Mouse (Mus musculus) MEL (cell line): ENCODE data around the gene Zfand6. TPM values are rescaled to one million over a fixed set of nuclear protein-coding genes. Genes with fewer than 3 reads are reported as not detected.

Experiments
- DNase-seq: peaks from one replicate; pipeline ENCODE4 v3.0.0; 2011; ENCODE audit warnings: low read depth, low spot score
- H3K27ac ChIP-seq: 2 replicates; pipeline ENCODE4 v1.5.1; 2012; ENCODE audit warnings: low read depth, mild to moderate bottlenecking, control low read depth, low read length, moderate library complexity; ENCODE audit not compliant: control insufficient read depth
- H3K27me3 ChIP-seq, 2 experiments: fragments of 150-350 bp in 1 of 2; sonication (generic) in 1 of 2; 2 replicates each; pipeline ENCODE4 v1.6.1; 2012; ENCODE audit warnings: low read length in 2 of 2, mild to moderate bottlenecking in 2 of 2, improper control_type of control experiment in 1 of 2, moderate library complexity in 1 of 2; ENCODE audit not compliant: insufficient read depth in 2 of 2, control insufficient read depth in 1 of 2
- H3K36me3 ChIP-seq, 2 experiments: 2 replicates each; pipeline ENCODE4 v1.6.1; 2012 to 2014; ENCODE audit warnings: low read length in 2 of 2, improper control_type of control experiment in 1 of 2, inconsistent platforms in 1 of 2, mild to moderate bottlenecking in 1 of 2; ENCODE audit not compliant: insufficient read depth in 2 of 2, control insufficient read depth in 1 of 2
- H3K4me1 ChIP-seq, 2 experiments: fragments of 150-350 bp in 1 of 2; sonication (generic) in 1 of 2; 2 replicates each; pipeline ENCODE4 v1.6.1; 2012; ENCODE audit warnings: low read length in 2 of 2, improper control_type of control experiment in 1 of 2, mild to moderate bottlenecking in 1 of 2; ENCODE audit not compliant: insufficient read depth in 2 of 2, control insufficient read depth in 1 of 2
- H3K4me3 ChIP-seq, 2 experiments: fragments of 150-350 bp in 1 of 2; sonication (generic) in 1 of 2; 2 replicates each; pipeline ENCODE4 v1.5.1; 2012; ENCODE audit warnings: low read depth in 2 of 2, low read length in 2 of 2, mild to moderate bottlenecking in 2 of 2, moderate library complexity in 2 of 2, control low read depth in 1 of 2, improper control_type of control experiment in 1 of 2; ENCODE audit not compliant: control insufficient read depth in 1 of 2, insufficient read depth in 1 of 2
- H3K79me2 ChIP-seq: 2 replicates; pipeline ENCODE4 v1.6.1; 2012; ENCODE audit warnings: mild to moderate bottlenecking, low read length, moderate library complexity; ENCODE audit not compliant: control insufficient read depth, poor library complexity, insufficient read depth
- H3K9ac ChIP-seq: 2 replicates; pipeline ENCODE4 v1.6.1; 2012; ENCODE audit warnings: low read depth, mild to moderate bottlenecking, control low read depth, low read length, moderate library complexity; ENCODE audit not compliant: control insufficient read depth, poor library complexity, severe bottlenecking
- H3K9me3 ChIP-seq: fragments of 150-350 bp; sonication (generic); replicated peaks from 2 replicates; pipeline ENCODE4 v1.6.1; 2012; ENCODE audit warnings: mild to moderate bottlenecking, low read length, improper control_type of control experiment, moderate library complexity; ENCODE audit not compliant: insufficient read depth
- E2F4 ChIP-seq: IDR thresholded peaks from 2 replicates; pipeline ENCODE4 v1.6.1; 2011; ENCODE audit warnings: low read depth, low read length, improper control_type of control experiment, borderline replicate concordance
- ELF1 ChIP-seq: IDR thresholded peaks from 2 replicates; pipeline ENCODE4 v1.6.1; 2014; ENCODE audit warnings: low read depth, mild to moderate bottlenecking, inconsistent platforms, low read length, improper control_type of control experiment, moderate library complexity
- EP300 ChIP-seq, 2 experiments: IDR thresholded peaks; 2 replicates each; pipeline ENCODE4 v1.6.1; 2011; ENCODE audit warnings: improper control_type of control experiment in 2 of 2, low read length in 2 of 2, low read depth in 1 of 2, mild to moderate bottlenecking in 1 of 2
- ETS1 ChIP-seq: IDR thresholded peaks from 2 replicates; pipeline ENCODE4 v1.6.1; 2012; ENCODE audit warnings: low read depth, mild to moderate bottlenecking, inconsistent platforms, low read length, improper control_type of control experiment, moderate library complexity
- GATA1 ChIP-seq: IDR thresholded peaks from 2 replicates; pipeline ENCODE4 v1.6.1; 2011; ENCODE audit warnings: low read depth, low read length, improper control_type of control experiment
- HCFC1 ChIP-seq: IDR thresholded peaks from 2 replicates; pipeline ENCODE4 v1.6.1; 2012; ENCODE audit warnings: low read depth, mild to moderate bottlenecking, inconsistent platforms, low read length, improper control_type of control experiment, moderate library complexity
- JUND ChIP-seq: IDR thresholded peaks from 2 replicates; pipeline ENCODE4 v1.6.1; 2011; ENCODE audit warnings: low read depth, mild to moderate bottlenecking, improper control_type of control experiment, low read length
- KAT2A ChIP-seq: conservative IDR thresholded peaks from 2 replicates; pipeline ENCODE4 v1.6.1; 2012; ENCODE audit warnings: low read depth, low read length, improper control_type of control experiment, inconsistent platforms
- MAFK ChIP-seq: IDR thresholded peaks from 2 replicates; pipeline ENCODE4 v1.6.1; 2011; ENCODE audit warnings: low read depth, mild to moderate bottlenecking, low read length, improper control_type of control experiment, borderline replicate concordance
- MAX ChIP-seq: IDR thresholded peaks from 2 replicates; pipeline ENCODE4 v1.6.1; 2011; ENCODE audit warnings: low read length, improper control_type of control experiment
- MEF2A ChIP-seq: IDR thresholded peaks from 2 replicates; pipeline ENCODE4 v1.6.1; 2014; ENCODE audit warnings: low read depth, mild to moderate bottlenecking, inconsistent platforms, low read length, improper control_type of control experiment; ENCODE audit not compliant: poor library complexity, insufficient replicate concordance, severe bottlenecking; ENCODE audit errors: extremely low read depth
- MXI1 ChIP-seq: IDR thresholded peaks from 2 replicates; pipeline ENCODE4 v1.6.1; 2011; ENCODE audit warnings: mild to moderate bottlenecking, low read depth, low read length, improper control_type of control experiment
- MYB ChIP-seq: IDR thresholded peaks from 2 replicates; pipeline ENCODE4 v1.6.1; 2011; ENCODE audit warnings: mild to moderate bottlenecking, low read depth, low read length, improper control_type of control experiment
- MYC ChIP-seq: IDR thresholded peaks from 2 replicates; pipeline ENCODE4 v1.6.1; 2011; ENCODE audit warnings: low read depth, mild to moderate bottlenecking, low read length, improper control_type of control experiment, moderate library complexity
- NELFE ChIP-seq: IDR thresholded peaks from 2 replicates; pipeline ENCODE4 v1.6.1; 2011; ENCODE audit warnings: low read depth, low read length, improper control_type of control experiment
- NRF1 ChIP-seq: IDR thresholded peaks from 2 replicates; pipeline ENCODE4 v1.6.1; 2014; ENCODE audit warnings: low read depth, mild to moderate bottlenecking, inconsistent platforms, low read length, improper control_type of control experiment, moderate library complexity; ENCODE audit not compliant: poor library complexity, insufficient read depth, severe bottlenecking
- POLR2A ChIP-seq, 2 experiments: IDR thresholded peaks; 2 replicates each; pipeline ENCODE4 v1.6.1; 2011 to 2012; ENCODE audit warnings: low read length in 2 of 2, mild to moderate bottlenecking in 2 of 2, control low read depth in 1 of 2, improper control_type of control experiment in 1 of 2, low read depth in 1 of 2, moderate library complexity in 1 of 2; ENCODE audit not compliant: control insufficient read depth in 1 of 2, insufficient read depth in 1 of 2, poor library complexity in 1 of 2
- POLR2AphosphoS5 ChIP-seq: IDR thresholded peaks from 2 replicates; pipeline ENCODE4 v1.6.1; 2012; ENCODE audit warnings: low read depth, borderline replicate concordance, mild to moderate bottlenecking, inconsistent platforms, low read length, moderate library complexity, mixed read lengths
- RAD21 ChIP-seq: IDR thresholded peaks from 2 replicates; pipeline ENCODE4 v1.6.1; 2011; ENCODE audit warnings: mild to moderate bottlenecking, low read depth, low read length, improper control_type of control experiment
- RCOR1 ChIP-seq: IDR thresholded peaks from 2 replicates; pipeline ENCODE4 v1.6.1; 2012; ENCODE audit warnings: low read depth, mild to moderate bottlenecking, inconsistent platforms, low read length, improper control_type of control experiment
- SIN3A ChIP-seq: IDR thresholded peaks from 2 replicates; pipeline ENCODE4 v1.6.1; 2012; ENCODE audit warnings: low read length, improper control_type of control experiment, inconsistent platforms
- TBP ChIP-seq: IDR thresholded peaks from 2 replicates; pipeline ENCODE4 v1.8.0; 2011; ENCODE audit warnings: low read depth, low read length, improper control_type of control experiment
- TCF12 ChIP-seq: IDR thresholded peaks from 2 replicates; pipeline ENCODE4 v1.6.1; 2014; ENCODE audit warnings: low read depth, mild to moderate bottlenecking, inconsistent platforms, low read length, improper control_type of control experiment, moderate library complexity
- USF1 ChIP-seq: IDR thresholded peaks from 2 replicates; pipeline ENCODE4 v1.6.1; 2014; ENCODE audit warnings: low read depth, mild to moderate bottlenecking, inconsistent platforms, low read length, improper control_type of control experiment, moderate library complexity
- USF2 ChIP-seq, 2 experiments: IDR thresholded peaks; 2 replicates each; pipeline ENCODE4 v1.6.1; 2011 to 2012; ENCODE audit warnings: improper control_type of control experiment in 2 of 2, low read length in 2 of 2, borderline replicate concordance in 1 of 2, inconsistent platforms in 1 of 2, low read depth in 1 of 2, mild to moderate bottlenecking in 1 of 2; ENCODE audit not compliant: insufficient read depth in 1 of 2
- ZC3H11A ChIP-seq: IDR thresholded peaks from 2 replicates; pipeline ENCODE4 v1.6.1; 2012; ENCODE audit warnings: low read depth, mild to moderate bottlenecking, inconsistent platforms, low read length, improper control_type of control experiment
- ZMIZ1 ChIP-seq: IDR thresholded peaks from 2 replicates; pipeline ENCODE4 v1.6.1; 2012; ENCODE audit warnings: low read depth, mild to moderate bottlenecking, inconsistent platforms, low read length, improper control_type of control experiment, moderate library complexity
- polyA plus RNA-seq, 2 experiments: library from polyadenylated mRNA; stranded (reverse) in 1 of 2; unstranded in 1 of 2; fragments of >175 nt in 1 of 2; fragments of >200 nt in 1 of 2; gene quantifications; 2 replicates each; pipeline versions ENCODE4 v1.2.1 to v1.2.4; 2012; ENCODE audit warnings: low replicate concordance in 2 of 2, low read depth in 1 of 2; ENCODE audit not compliant: insufficient read length in 2 of 2, insufficient read depth in 1 of 2, missing spikeins in 1 of 2
- total RNA-seq: library from RNA; depleted of rRNA; stranded (reverse); fragments of 300-350 nt; gene quantifications from 2 replicates; pipeline ENCODE4 v1.2.3, GENCODE M21; 2012

The Zfand6 gene
- total and polyA plus RNA-seq, 3 experiments: 20.3 to 315 (median 39.9) TPM

GRCm38 (mm10) chr7:84594917-84595303 lies 94.8 kb downstream of the Zfand6 start:
- Histone ChIP-seq H3K4me1 (peaks cover 0 to 6% of the 10 kb centered on the region in 2 experiments; a peak in 1 of 4 replicates), H3K36me3 (peaks cover 0 to 3% of the 10 kb centered on the region in 2 experiments; a peak in 1 of 4 replicates)
- no peak for TF ChIP-seq MAFK
- TF ChIP-seq RCOR1: no peak
- TF ChIP-seq NELFE: no peak
- TF ChIP-seq POLR2A (IDR thresholded peaks at IDR 0.05; ENCODE audit: control insufficient read depth in 1 of 2, insufficient read depth in 1 of 2, low read depth in 1 of 2, low read length in 2 of 2, poor library complexity in 1 of 2): no peak
- TF ChIP-seq E2F4: no peak
- TF ChIP-seq EP300 (IDR thresholded peaks at IDR 0.05; ENCODE audit: low read depth in 1 of 2, low read length in 2 of 2): no peak
- no peak for TF ChIP-seq RAD21
- no peak for TF ChIP-seq MAX
- TF ChIP-seq TBP: no peak
- TF ChIP-seq ETS1: no peak
- no peak for TF ChIP-seq GATA1
- TF ChIP-seq USF1: no peak
- TF ChIP-seq KAT2A: no peak
- TF ChIP-seq USF2 (IDR thresholded peaks at IDR 0.05; ENCODE audit: borderline replicate concordance in 1 of 2, insufficient read depth in 1 of 2, low read depth in 1 of 2, low read length in 2 of 2): no peak
- TF ChIP-seq JUND: no peak
- no peak for TF ChIP-seq SIN3A
- TF ChIP-seq, all 39 proteins: peak for 0
- no peak for DNase-seq
- H3K9ac ChIP-seq: 0 out of 2 replicates have a peak overlapping the region, but pooled peaks have one; percentile 24
- no peaks in the 10 kb centered on the region for H3K9me3 ChIP-seq
- no peak overlapping the region for H3K27ac ChIP-seq
- H3K4me3 ChIP-seq: 0 out of 4 replicates have a peak overlapping the region, but pooled peaks of 1 of the 2 experiments have one; percentile 19
- H3K79me2 ChIP-seq: no peaks in the 10 kb centered on the region
- no peaks in the 10 kb centered on the region; a peak in 1 of 4 replicates for H3K27me3 ChIP-seq

DNA sequence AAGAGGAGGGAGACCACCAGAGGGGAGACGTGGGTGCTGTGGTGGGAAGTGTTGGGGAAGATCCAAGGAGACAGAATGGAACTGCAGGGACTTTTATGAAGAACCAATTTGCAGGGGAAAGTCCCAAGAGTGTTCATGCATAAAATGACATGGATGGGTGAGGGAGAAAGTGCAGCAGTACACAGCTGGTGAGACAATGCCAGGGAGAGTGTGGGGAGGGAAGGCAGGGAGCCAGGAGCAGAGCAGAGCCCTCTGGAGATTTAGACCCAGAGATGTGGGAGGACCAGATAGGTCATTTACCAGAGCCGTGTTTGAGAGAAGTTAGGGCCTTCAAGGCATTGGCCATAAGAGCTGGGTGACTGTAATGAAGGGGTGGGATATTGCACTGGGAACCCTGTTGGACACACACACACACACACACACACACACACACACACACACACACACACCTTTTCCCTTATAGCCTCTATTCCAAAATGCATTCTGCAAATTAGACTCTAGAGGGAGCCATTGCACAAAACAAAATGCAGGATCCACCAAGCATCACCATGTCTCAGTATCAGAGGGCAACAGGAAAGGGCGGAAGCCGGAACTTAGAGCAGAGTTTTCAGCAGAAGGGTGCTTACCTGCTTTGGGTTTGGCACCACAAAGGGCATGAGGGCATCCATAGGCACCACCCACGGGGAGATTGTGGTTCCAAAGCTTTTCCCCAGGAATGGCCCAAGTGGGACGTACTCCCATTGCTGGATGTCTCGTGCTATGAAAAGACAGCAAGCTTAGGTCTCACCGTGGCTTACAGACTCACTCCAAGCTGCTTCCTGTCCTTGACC lies 95.5 kb downstream of the Zfand6 start:
- H3K79me2 ChIP-seq: no peaks in the 10 kb centered on the region
- H3K9me3 ChIP-seq: no peaks in the 10 kb centered on the region
- DNase-seq: peak; percentile 78
- H3K36me3 ChIP-seq: peaks cover 0 to 3% of the 10 kb centered on the region in 2 experiments; a peak in 1 of 4 replicates
- H3K27ac ChIP-seq: no peak overlapping the region
- peaks cover 0 to 6% of the 10 kb centered on the region in 2 experiments; a peak in 1 of 4 replicates for H3K4me1 ChIP-seq
- H3K9ac ChIP-seq: peak overlapping the region; percentile 24; the same call in 1 of the 2 replicates
- no peaks in the 10 kb centered on the region; a peak in 1 of 4 replicates for H3K27me3 ChIP-seq
- peak overlapping the region in 1 of 2 experiments; percentile 19; a peak in 1 of 4 replicates for H3K4me3 ChIP-seq
- TF ChIP-seq ELF1 (peak; percentile 41; the same call in 1 of the 2 replicates), MYC (no peak), HCFC1 (0 out of 2 replicates have a peak, but pooled peaks have one; percentile 31), NRF1 (no peak), MEF2A (no peak), GATA1 (no peak), RAD21 (peak; percentile 93), POLR2AphosphoS5 (no peak), MYB (no peak), USF1 (no peak), MXI1 (no peak), RCOR1 (no peak), E2F4 (no peak), ZC3H11A (peak; percentile 92), TBP (no peak), TCF12 (no peak), EP300 (IDR thresholded peaks at IDR 0.05; ENCODE audit: low read depth in 1 of 2, low read length in 2 of 2) (no peak), ZMIZ1 (no peak), KAT2A (no peak), NELFE (no peak)
